Mouse (Mus musculus): Measurements from ENCODE around the gene Ralb. TPM values are rescaled to one million over a fixed set of nuclear protein-coding genes. Genes with fewer than 3 reads are reported as not detected.

Gene Ralb
- polyA plus RNA-seq, 1 experiment from 2014 or later: 67.3 TPM

DNA sequence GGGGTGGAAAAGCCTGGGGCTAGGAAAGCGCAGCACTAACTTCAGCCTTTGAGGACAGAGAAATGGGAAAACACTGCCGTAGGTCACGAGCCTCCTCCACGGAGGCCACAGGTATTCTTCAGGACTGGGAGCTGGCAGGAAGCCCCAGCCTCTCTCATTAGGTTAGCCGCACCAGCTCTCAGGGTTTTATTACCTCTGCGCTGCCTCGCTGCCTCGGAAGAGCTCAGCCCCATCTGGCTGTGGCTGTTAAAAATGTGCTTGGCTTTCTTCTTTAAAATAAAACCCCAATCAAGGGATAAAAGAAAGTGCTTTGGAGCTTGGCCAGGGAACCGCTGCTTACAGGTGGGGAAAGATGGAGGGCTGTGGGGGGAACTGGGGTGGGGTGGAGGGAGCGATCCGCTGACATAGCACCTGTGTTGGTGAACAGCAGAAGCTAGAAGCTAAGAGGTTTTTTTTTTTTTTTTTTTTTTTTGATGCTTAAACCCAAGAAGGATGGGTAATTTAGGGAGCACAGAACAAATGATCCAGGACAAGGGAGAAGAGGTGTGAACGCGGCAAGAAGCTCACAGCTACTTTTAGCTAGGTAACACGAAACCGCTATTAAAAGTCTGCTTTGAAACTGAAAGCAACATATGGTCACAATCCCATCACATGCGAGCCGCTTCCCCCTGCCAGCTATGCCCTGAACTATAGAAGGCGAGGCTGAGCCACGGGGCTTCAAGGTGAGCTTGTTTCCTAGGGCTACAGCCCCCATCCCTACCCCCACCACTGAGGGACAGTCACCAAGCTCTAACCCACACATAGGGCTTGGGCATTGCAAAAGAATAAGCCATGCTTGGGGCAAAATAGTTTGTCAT is 47.7 kb downstream of the Ralb start:
- Histone ChIP-seq H3K9ac (no peak overlapping the region), H3K4me2 (no peak overlapping the region; the same call in 1 of the 2 replicates), H3K27me3 (no peaks in the 10 kb centered on the region), H3K27ac (0 out of 2 replicates have a peak overlapping the region, but pooled peaks have one; percentile 19), H3K4me1 (no peaks in the 10 kb centered on the region; the same call in 1 of the 2 replicates), H3K4me3 (replicated peaks) (no peak overlapping the region), H3K36me3 (replicated peaks) (no peaks in the 10 kb centered on the region), H3K9me3 (no peaks in the 10 kb centered on the region)
- WGBS: 49% methylated on average over 19 of the region's 19 CpGs
- ATAC-seq (ENCODE audit: low FRiP score): no peak

DNA sequence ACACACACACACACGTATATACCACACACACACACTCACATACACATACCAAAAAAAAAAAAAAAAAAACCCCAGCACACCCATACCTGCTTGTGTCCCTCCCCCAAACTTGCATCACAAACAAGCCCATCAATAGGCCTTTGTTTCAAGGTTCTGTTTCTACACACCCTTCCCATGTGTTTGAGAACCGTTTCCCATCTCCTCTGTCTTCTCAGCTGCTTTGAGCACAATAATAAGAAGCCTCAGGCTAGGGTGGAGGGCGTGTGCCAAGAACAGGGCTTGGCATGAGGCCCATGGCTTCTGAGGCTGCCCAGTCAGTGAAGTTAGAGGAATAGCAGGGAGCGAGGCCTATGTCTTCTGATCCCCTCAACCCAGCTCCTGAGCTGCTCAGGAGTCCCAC is 50.9 kb downstream of the Ralb start:
- Histone ChIP-seq H3K27me3 (no peaks in the 10 kb centered on the region), H3K36me3 (replicated peaks) (no peaks in the 10 kb centered on the region), H3K9ac (no peak overlapping the region), H3K4me1 (peaks cover 4% of the 10 kb centered on the region; the same call in 1 of the 2 replicates), H3K27ac (no peak overlapping the region), H3K9me3 (no peaks in the 10 kb centered on the region), H3K4me2 (no peak overlapping the region), H3K4me3 (replicated peaks) (no peak overlapping the region)
- 63% methylated on average over 3 of the region's 4 CpGs for WGBS
- no peak for ATAC-seq (ENCODE audit: low FRiP score)

DNA sequence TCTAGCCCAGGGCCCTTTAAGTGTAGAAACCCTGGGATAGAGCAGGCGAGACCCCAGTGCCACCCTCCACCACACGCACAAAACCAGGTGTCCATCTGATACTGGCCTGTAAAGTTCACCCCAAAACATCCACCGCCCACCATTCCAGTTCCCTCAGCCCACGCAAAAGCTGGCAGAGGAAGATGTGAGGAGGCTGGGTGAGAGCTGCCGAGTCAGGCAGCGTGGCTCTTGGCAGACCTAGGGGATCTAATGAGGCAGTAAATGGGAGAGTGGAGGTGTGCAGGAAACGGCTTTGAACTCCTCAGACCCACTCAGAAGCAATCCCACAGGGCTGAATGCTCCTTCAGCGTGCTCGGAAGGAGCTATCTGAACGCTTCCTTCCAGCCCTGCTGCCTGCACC is 53.2 kb downstream of the Ralb start:
- Histone ChIP-seq H3K9me3 (no peaks in the 10 kb centered on the region), H3K27me3 (no peaks in the 10 kb centered on the region), H3K9ac (no peak overlapping the region), H3K27ac (no peak overlapping the region), H3K4me1 (0 out of 2 replicates have a peak, but pooled peaks cover 4% of the 10 kb centered on the region), H3K4me3 (replicated peaks) (no peak overlapping the region), H3K36me3 (replicated peaks) (no peaks in the 10 kb centered on the region), H3K4me2 (no peak overlapping the region)
- no peak for ATAC-seq (ENCODE audit: low FRiP score)
- WGBS: 70% methylated on average over 10 of the region's 10 CpGs

DNA sequence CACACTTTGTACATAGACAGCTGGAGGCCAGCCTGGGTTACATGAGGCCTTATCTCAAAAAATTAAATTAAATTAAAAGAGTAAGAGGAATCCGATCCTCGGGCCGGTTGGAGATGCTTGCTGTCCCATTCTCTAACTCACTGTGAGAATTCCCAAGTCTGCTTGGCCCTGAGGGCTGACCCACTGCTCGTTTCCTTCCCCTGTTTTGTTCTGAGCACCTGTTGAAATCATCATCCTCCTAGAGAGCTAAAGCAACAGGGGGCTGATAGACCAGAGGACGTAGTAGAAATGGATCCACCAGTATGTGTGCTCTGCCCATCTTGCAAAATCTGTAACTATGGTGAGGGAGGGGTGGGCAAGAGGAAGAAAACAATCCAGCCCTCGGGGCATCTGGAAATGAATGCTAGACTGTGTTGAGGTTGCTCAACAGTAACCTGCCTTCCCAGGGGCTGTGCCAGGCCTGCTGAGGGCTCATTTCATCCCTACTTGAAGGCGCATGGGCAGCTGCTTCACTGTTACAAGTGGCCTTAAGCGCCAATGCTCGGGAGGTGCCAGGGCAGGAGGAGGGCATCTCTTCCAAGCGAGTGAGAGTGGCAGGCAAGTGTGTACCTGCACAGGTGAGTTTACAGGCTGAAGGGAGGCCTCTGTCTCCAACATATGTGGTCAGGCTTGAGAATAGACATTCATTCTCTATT is 53.8 kb downstream of the Ralb start:
- Histone ChIP-seq H3K27ac (no peak overlapping the region), H3K36me3 (replicated peaks) (no peaks in the 10 kb centered on the region), H3K4me2 (no peak overlapping the region), H3K4me3 (replicated peaks) (no peak overlapping the region), H3K9me3 (no peaks in the 10 kb centered on the region), H3K4me1 (0 out of 2 replicates have a peak, but pooled peaks cover 4% of the 10 kb centered on the region), H3K27me3 (no peaks in the 10 kb centered on the region), H3K9ac (no peak overlapping the region)
- 79% methylated on average over 10 of the region's 10 CpGs for WGBS
- no peak for ATAC-seq (ENCODE audit: low FRiP score)

DNA sequence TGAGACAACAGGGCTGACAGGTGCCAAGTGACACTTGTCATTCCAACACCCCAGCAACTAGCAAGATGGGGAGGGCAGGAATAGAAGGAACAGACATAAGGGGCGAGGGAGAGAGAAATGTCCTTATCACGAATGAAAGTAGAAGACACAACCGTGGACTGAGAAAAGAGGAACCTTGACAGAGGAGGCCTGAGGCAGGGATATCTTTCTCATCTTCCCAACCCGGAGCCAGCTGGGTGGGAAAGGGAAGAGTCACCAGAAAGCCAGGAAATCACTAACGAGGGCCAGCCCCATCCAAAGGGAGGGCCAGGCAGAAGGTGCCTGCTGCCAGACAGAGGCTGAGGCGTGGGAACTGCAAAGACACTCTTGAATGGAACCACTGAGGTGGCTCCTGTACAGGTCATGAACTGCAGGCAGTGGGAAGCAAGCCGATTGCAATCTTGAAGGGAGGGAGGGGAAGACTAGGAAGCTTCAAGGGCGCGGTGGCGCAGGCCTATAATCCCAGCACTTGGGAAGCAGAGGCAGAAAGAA is 57.8 kb downstream of the Ralb start:
- H3K9ac ChIP-seq: no peak overlapping the region
- no peak overlapping the region for H3K4me2 ChIP-seq
- 0 out of 2 replicates have a peak, but pooled peaks cover 4% of the 10 kb centered on the region for H3K4me1 ChIP-seq
- H3K9me3 ChIP-seq: no peaks in the 10 kb centered on the region
- 61% methylated on average over 10 of the region's 10 CpGs for WGBS
- no peak for ATAC-seq (ENCODE audit: low FRiP score)
- no peak overlapping the region for H3K4me3 ChIP-seq (replicated peaks)
- H3K27me3 ChIP-seq: no peaks in the 10 kb centered on the region
- H3K27ac ChIP-seq: no peak overlapping the region
- H3K36me3 ChIP-seq (replicated peaks): no peaks in the 10 kb centered on the region

DNA sequence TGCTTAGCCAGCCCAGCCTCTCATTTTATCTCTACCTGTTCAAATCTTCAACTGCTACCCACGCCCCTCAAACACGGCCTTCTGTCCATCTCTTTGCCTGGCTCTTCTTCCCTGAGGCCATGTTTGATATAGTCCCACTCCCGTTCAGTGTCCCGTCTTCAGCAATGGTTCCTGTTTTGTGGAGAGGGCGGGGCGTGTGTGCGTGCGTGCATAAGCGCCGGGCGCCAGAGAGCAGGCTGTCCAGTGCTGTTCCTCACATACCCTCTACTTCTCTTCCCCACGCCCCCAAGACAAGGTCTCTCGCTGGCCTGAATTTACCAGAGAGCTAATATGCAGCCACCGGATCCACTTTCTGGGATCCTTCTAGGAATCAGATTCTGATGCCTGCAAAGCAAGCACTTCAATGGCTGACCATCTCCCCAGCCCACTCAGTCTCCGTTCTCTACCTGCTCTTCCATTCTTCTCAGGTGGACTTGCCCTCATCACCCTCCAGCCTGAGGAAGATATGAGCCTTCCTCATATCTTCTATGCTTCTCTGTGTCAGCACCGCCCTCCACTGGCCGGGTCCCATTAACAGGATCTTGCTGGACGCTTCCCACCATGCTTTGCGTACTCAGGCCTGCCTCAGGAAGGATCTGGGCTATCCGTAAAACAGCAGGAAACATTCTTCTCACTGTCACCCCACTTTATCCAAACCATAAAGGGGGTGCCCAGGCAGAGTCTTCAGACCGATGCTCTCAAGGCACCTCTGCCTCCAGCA is 60.8 kb downstream of the Ralb start:
- Histone ChIP-seq H3K4me3 (replicated peaks) (no peak overlapping the region), H3K36me3 (replicated peaks) (no peaks in the 10 kb centered on the region), H3K4me1 (no peaks in the 10 kb centered on the region), H3K9ac (no peak overlapping the region), H3K9me3 (no peaks in the 10 kb centered on the region), H3K27ac (no peak overlapping the region), H3K4me2 (no peak overlapping the region), H3K27me3 (no peaks in the 10 kb centered on the region)
- WGBS: 88% methylated on average over 21 of the region's 21 CpGs
- no peak for ATAC-seq (ENCODE audit: low FRiP score)

DNA sequence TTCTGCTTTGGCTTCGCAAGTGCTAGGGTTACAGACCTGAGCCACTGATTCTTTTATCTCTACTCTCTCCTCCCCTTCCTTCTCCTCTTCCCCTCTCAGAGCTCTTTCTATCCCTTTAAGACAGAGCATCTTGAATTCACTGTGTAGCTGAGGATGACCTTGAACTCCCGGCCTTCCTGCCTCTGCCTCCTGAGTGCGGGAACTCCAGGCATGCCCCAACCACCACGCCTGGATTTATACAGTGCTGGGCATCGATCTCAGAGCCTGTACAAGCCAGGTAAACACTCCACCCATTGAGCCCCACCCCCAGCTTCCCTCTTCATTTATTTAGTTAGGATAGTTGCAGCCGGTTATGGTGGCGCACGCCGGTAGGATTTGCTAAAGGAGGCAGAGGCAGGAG is 61.7 kb downstream of the Ralb start:
- no peak overlapping the region for H3K4me3 ChIP-seq (replicated peaks)
- H3K4me2 ChIP-seq: no peak overlapping the region
- no peak for ATAC-seq (ENCODE audit: low FRiP score)
- no peaks in the 10 kb centered on the region for H3K36me3 ChIP-seq (replicated peaks)
- WGBS: 94% methylated on average over 9 of the region's 9 CpGs
- H3K9me3 ChIP-seq: no peaks in the 10 kb centered on the region
- H3K27me3 ChIP-seq: no peaks in the 10 kb centered on the region
- no peaks in the 10 kb centered on the region for H3K4me1 ChIP-seq
- no peak overlapping the region for H3K27ac ChIP-seq
- H3K9ac ChIP-seq: no peak overlapping the region

DNA sequence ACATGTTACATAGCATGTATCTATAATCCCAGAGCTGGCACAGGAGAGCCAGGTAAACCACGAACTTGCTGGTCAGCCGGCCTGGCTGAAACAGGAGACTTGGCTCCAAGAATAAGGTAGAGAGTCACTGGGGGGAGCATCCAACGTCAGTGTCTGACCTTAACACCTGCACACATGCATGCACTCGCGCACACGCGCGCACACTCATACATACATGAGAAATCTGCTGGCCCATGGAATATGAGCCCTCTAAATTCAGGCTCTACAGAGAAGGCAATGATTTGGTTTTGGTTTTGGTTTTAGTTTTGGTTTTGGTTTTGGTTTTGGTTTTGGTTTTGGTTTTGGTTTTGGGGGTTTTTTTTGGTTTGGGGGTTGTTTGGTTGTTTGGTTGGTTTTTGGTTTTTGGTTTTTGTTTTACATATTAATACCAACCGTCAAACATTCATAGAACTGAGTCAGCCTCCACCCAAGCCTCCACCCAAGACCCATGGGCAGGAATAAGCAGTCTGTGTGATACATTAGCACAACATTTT is 66.4 kb downstream of the Ralb start:
- Histone ChIP-seq H3K9me3 (no peaks in the 10 kb centered on the region), H3K9ac (no peak overlapping the region), H3K4me1 (no peaks in the 10 kb centered on the region), H3K27me3 (no peaks in the 10 kb centered on the region), H3K4me3 (replicated peaks) (no peak overlapping the region), H3K4me2 (no peak overlapping the region), H3K36me3 (replicated peaks) (no peaks in the 10 kb centered on the region), H3K27ac (no peak overlapping the region)
- 93% methylated on average over 9 of the region's 9 CpGs for WGBS
- ATAC-seq (ENCODE audit: low FRiP score): no peak

DNA sequence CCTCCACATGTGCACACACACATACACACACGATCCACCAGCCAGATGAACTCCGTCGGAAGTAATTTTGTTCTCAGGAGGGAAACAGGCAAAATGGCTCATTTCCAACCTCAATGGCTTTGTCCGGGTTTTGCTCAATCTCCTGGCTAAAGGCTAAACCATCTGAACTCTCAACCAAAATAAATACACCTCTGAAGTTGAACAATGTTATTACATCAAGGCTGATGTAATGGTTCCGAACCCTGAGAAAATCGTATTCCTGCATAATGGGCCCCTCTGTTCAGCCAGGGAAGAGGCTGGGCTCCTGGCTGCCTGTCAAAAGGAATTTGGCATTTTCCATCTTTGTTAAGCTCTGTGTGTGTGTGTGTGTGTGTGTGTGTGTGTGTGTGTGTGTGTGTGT is 67.2 kb downstream of the Ralb start:
- Histone ChIP-seq H3K9me3 (no peaks in the 10 kb centered on the region), H3K9ac (no peak overlapping the region), H3K27ac (no peak overlapping the region), H3K4me3 (replicated peaks) (no peak overlapping the region), H3K27me3 (no peaks in the 10 kb centered on the region), H3K4me1 (no peaks in the 10 kb centered on the region), H3K4me2 (no peak overlapping the region), H3K36me3 (replicated peaks) (no peaks in the 10 kb centered on the region)
- no peak for ATAC-seq (ENCODE audit: low FRiP score)
- 66% methylated on average over 6 of the region's 6 CpGs for WGBS

DNA sequence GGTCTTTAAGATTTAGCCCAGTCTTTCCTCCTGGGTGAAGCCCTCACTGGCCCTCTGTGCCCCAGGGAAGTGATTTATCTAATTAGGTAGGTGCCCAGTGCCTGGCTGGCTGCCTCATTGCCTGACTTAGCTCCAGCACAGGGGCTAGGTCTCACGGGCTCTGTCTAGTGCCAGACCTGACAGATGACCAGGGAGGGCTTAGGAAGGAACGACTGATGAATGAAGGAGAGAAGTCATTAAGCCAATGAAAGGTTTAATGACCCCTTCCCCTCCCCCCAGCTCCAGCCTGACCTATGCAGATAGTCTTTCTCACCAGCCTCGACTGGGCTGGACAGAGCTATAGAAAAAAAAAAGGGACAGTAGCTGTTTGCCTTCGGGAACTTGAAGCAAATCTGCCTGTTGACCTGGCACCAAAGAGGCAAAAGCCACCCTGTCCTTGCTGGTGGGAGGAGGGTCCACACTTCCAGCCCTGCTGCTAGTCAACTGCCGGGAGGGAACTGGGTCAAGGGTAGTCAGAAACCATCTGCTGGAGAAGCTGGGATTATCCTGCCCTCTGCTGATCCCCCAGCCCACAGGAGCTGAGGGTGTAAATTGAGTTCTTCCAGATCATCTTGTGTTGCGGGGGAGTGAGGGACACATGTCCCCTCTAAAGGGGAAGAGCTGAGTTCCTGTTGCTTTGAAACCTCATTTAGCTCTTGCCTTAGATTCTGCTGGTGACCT is 80.3 kb downstream of the Ralb start:
- no peak for ATAC-seq (ENCODE audit: low FRiP score)
- 39% methylated on average over 6 of the region's 6 CpGs for WGBS

DNA sequence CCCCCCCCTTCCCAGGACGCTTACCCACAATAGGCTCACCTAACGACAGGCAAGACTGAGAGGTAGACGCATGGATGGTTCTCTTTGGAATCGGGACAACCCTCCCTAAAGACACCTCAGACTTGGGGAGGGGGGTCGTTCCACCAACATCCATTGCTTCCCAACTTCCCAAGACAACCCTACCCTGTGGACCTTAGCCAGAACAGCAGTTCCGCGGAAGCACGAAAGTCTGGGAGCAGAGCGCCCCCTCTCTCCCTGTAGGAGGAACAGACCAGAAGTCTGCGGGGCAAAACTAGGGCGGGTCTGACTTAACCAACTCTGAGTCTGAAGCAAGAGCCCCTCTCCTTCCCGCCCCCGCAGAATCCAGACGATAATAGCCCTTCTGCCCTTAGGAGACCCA is 81.1 kb downstream of the Ralb start:
- no peak overlapping the region for H3K27ac ChIP-seq
- peaks cover 77% of the 10 kb centered on the region for H3K27me3 ChIP-seq
- H3K36me3 ChIP-seq (replicated peaks): no peaks in the 10 kb centered on the region
- no peak overlapping the region for H3K4me3 ChIP-seq (replicated peaks)
- no peak for ATAC-seq (ENCODE audit: low FRiP score)
- H3K4me1 ChIP-seq: peaks cover 42% of the 10 kb centered on the region
- no peak overlapping the region for H3K4me2 ChIP-seq
- no peak overlapping the region for H3K9ac ChIP-seq
- no peaks in the 10 kb centered on the region for H3K9me3 ChIP-seq
- WGBS: 5% methylated on average over 14 of the region's 14 CpGs

More for the DNA sequence above, 80.3 kb downstream of the Ralb start:
- Histone ChIP-seq H3K4me3 (replicated peaks) (no peak overlapping the region), H3K4me2 (no peak overlapping the region), H3K27ac (no peak overlapping the region), H3K4me1 (peaks cover 35% of the 10 kb centered on the region), H3K36me3 (replicated peaks) (no peaks in the 10 kb centered on the region), H3K9ac (no peak overlapping the region), H3K9me3 (no peaks in the 10 kb centered on the region), H3K27me3 (peaks cover 69% of the 10 kb centered on the region)
